Mouse (Mus musculus) erythroblast, embryonic 14.5 days (primary cell): ENCODE measurements around the gene Itga9.

Experiments
- GATA1 ChIP-seq: IDR thresholded peaks from 2 replicates; pipeline ENCODE4 v1.6.1; 2012; ENCODE audit warnings: low read length, inconsistent platforms, mixed read lengths
- TAL1 ChIP-seq: IDR thresholded peaks from 3 replicates; pipeline ENCODE4 v1.6.1; 2012; ENCODE audit warnings: low read length, inconsistent platforms, mixed read lengths

GRCm38 (mm10) chr9:118587115-118587514 is 19.4 kb upstream of the Itga9 start:
- TF ChIP-seq TAL1 = no peak
- no peak for TF ChIP-seq GATA1
